Mouse (Mus musculus): ENCODE data around the gene Tcl1b4. TPM values are rescaled to one million over a fixed set of nuclear protein-coding genes. Genes with fewer than 3 reads are reported as not detected.
"Not testable (repeated sequence)": the region's sequence is repeated elsewhere in the genome, so short reads cannot be mapped to it uniquely, and the experiment has no call there.

The Tcl1b4 gene
- polyA plus RNA-seq (2012; fragmentation: generic; extraction: Trizol), result not detected
- long read RNA-seq, experiment 1, result 0 reads
- long read RNA-seq, experiment 2, result 0 reads

DNA sequence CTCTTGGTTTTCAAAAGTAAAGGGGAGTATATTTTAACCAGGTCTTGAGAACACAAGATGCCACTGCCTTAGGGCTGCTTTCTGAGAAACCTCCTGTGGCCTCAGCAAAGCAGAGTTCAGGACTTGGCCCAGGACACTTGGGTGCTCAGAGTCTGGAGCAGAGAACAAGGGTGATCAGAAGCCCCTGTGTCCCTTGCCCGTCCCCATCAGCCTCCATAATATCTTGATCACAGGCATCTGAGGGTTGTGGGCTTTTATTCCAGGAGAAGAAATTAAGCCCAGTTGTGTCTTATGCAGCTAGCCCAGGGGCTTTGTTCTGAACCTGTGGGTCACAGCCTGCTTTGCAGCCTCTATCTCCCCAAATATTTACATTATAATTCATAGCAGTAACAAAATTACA lies at the start of gene Tcl1b4:
Gene Tcl1b4 (plus strand): TSS at position 301 of the 400 bp plus-strand sequence.
- not testable (repeated sequence) for H3K79me2 ChIP-seq (ENCODE audit: control insufficient read depth, insufficient read depth); H3K27me3 ChIP-seq (ENCODE audit: control insufficient read depth, insufficient read depth, insufficient read length); H3ac ChIP-seq (ENCODE audit: control insufficient read depth, insufficient read length, low read depth); H3K4me3 ChIP-seq (ENCODE audit: insufficient read depth, poor library complexity, severe bottlenecking); H3K79me3 ChIP-seq (ENCODE audit: low read depth); H3K36me3 ChIP-seq (ENCODE audit: control insufficient read depth, insufficient read depth)

DNA sequence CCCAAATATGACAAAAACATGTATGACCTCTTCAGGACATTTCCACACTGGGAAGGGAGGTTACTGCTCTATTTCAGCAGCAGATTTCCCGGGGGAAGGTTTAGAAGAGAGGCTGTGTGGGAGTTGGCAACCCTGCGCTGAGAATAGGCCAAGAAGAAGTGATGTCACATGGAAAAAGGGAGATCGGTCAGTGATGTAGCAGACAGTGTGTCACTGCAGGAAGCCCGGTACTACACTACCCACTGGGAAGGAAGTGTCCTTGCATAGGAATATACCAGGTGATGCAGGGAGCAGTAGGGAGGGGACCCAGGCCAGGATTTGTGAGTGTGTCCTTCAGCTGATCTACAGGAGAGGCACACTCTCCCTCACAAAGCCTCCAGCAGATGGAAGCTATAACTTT lies 46.5 kb upstream of the Tcl1b4 start:
- H3K27me3 ChIP-seq (ENCODE audit: control insufficient read depth, insufficient read depth, insufficient read length); H3K4me3 ChIP-seq (ENCODE audit: insufficient read depth, poor library complexity, severe bottlenecking); H3K79me3 ChIP-seq (ENCODE audit: low read depth); H3K36me3 ChIP-seq (ENCODE audit: control insufficient read depth, insufficient read depth); H3ac ChIP-seq (ENCODE audit: control insufficient read depth, insufficient read length, low read depth); H3K79me2 ChIP-seq (ENCODE audit: control insufficient read depth, insufficient read depth): not testable (repeated sequence)

DNA sequence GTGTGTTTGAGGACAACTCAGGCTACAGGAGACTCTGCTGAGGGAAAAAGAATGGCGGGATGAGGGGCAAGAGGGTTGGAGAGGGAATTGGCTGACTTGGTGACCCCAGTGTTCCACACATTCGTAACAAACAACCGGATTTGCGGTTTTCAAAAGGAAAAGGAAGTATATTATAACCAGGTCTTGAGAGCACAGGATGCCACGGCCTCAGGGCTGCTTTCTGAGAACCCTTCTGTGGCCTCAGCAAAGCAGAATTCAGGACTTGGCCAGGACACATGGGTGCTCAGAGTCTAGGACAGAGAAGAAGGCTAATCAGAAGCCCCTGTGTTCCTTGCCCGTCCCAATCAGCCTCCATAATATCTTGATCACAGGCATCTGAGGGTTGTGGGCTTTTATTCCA lies 42.9 kb upstream of the Tcl1b4 start:
- TF ChIP-seq CEBPB (IDR thresholded peaks at IDR 0.05; ENCODE audit: low read depth), result no peak
- TF ChIP-seq MYOD1 (IDR thresholded peaks at IDR 0.05; ENCODE audit: control insufficient read depth, insufficient read length, low read depth), result no peak
- TF ChIP-seq MAX (IDR thresholded peaks at IDR 0.05), result no peak
- H3K4me3 ChIP-seq (ENCODE audit: insufficient read depth, poor library complexity, severe bottlenecking), result no peak overlapping the region
- no peaks in the 10 kb centered on the region for H3K36me3 ChIP-seq (ENCODE audit: control insufficient read depth, insufficient read depth)
- no peak overlapping the region for H3ac ChIP-seq (ENCODE audit: control insufficient read depth, insufficient read length, low read depth)
- no peaks in the 10 kb centered on the region for H3K27me3 ChIP-seq (ENCODE audit: control insufficient read depth, insufficient read depth, insufficient read length)
- no peaks in the 10 kb centered on the region for H3K79me2 ChIP-seq (ENCODE audit: control insufficient read depth, insufficient read depth)
- no peaks in the 10 kb centered on the region for H3K79me3 ChIP-seq (ENCODE audit: low read depth)

DNA sequence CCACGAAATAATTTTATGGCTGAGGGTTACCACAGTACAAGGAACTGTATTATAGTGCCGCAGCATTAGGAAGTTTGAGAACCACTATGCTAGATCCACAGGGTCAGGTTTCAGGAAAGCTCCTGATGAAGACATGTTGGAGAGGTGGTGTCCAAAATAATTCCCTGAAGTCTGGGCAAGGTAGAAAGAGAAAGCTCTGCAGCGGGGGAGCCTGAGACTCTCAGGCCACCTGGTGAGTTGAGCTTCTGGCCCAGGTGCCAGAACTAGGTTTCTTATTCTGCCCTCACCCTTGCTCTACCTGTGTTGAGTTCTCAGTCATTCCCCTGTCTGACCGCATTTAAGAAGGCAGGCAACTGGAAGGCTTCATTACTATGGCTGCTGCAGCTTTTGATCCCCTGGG lies 42.4 kb upstream of the Tcl1b4 start, which contains the start of gene Tcl1b1:
Gene Tcl1b1 (plus strand): TSS at position 301 of the 400 bp plus-strand sequence.
- TF ChIP-seq USF1 (IDR thresholded peaks at IDR 0.05; ENCODE audit: low read depth) (no peak), MYOG (IDR thresholded peaks at IDR 0.05; ENCODE audit: control insufficient read depth, extremely low read depth, insufficient read length) (no peak), CTCF (IDR thresholded peaks at IDR 0.05; ENCODE audit: control insufficient read depth, insufficient read depth, insufficient read length) (no peak), CEBPB (IDR thresholded peaks at IDR 0.05; ENCODE audit: low read depth) (no peak), FOSL1 (IDR thresholded peaks at IDR 0.05; ENCODE audit: insufficient read depth, low read length, poor library complexity, severe bottlenecking) (no peak), MYOD1 (IDR thresholded peaks at IDR 0.05; ENCODE audit: control insufficient read depth, insufficient read length, low read depth) (no peak), MAX (IDR thresholded peaks at IDR 0.05) (no peak)
- Histone ChIP-seq H3ac (ENCODE audit: control insufficient read depth, insufficient read length, low read depth) (no peak within 1 kb of the TSS), H3K79me3 (ENCODE audit: low read depth) (no peaks in the 10 kb centered on the region), H3K36me3 (ENCODE audit: control insufficient read depth, insufficient read depth) (no peaks in the 10 kb centered on the region), H3K27me3 (ENCODE audit: control insufficient read depth, insufficient read depth, insufficient read length) (no peaks in the 10 kb centered on the region), H3K4me3 (ENCODE audit: insufficient read depth, poor library complexity, severe bottlenecking) (no peak within 1 kb of the TSS), H3K79me2 (ENCODE audit: control insufficient read depth, insufficient read depth) (no peaks in the 10 kb centered on the region)

DNA sequence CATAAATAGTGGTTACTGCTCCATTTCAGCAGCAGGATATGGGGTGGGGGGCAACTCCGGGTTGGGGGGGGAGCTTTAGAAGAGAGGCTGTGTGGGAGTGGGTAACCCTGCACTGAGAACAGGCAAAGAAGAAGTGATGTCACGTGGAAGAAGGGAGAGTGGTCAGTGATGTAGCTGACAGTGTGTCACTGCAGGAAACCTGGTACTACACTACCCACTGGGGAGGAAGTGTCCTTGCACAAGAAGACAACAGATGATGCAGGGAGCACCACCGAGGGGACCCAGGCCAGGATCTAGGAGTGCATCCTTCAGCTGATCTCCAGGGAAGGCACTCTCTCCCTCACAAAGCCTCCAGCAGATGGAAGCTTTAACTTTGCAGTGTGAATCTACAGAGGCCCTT lies 35.0 kb upstream of the Tcl1b4 start:
- TF ChIP-seq MYOD1 (IDR thresholded peaks at IDR 0.05; ENCODE audit: control insufficient read depth, insufficient read length, low read depth) (no peak), MYOG (IDR thresholded peaks at IDR 0.05; ENCODE audit: control insufficient read depth, extremely low read depth, insufficient read length) (no peak), USF1 (IDR thresholded peaks at IDR 0.05; ENCODE audit: low read depth) (no peak), MAX (IDR thresholded peaks at IDR 0.05) (no peak), CEBPB (IDR thresholded peaks at IDR 0.05; ENCODE audit: low read depth) (no peak), FOSL1 (IDR thresholded peaks at IDR 0.05; ENCODE audit: insufficient read depth, low read length, poor library complexity, severe bottlenecking) (no peak), CTCF (IDR thresholded peaks at IDR 0.05; ENCODE audit: control insufficient read depth, insufficient read depth, insufficient read length) (no peak)
- Histone ChIP-seq H3K79me2 (ENCODE audit: control insufficient read depth, insufficient read depth) (no peaks in the 10 kb centered on the region), H3ac (ENCODE audit: control insufficient read depth, insufficient read length, low read depth) (no peak overlapping the region), H3K27me3 (ENCODE audit: control insufficient read depth, insufficient read depth, insufficient read length) (no peaks in the 10 kb centered on the region), H3K4me3 (ENCODE audit: insufficient read depth, poor library complexity, severe bottlenecking) (no peak overlapping the region), H3K36me3 (ENCODE audit: control insufficient read depth, insufficient read depth) (no peaks in the 10 kb centered on the region), H3K79me3 (ENCODE audit: low read depth) (no peaks in the 10 kb centered on the region)

DNA sequence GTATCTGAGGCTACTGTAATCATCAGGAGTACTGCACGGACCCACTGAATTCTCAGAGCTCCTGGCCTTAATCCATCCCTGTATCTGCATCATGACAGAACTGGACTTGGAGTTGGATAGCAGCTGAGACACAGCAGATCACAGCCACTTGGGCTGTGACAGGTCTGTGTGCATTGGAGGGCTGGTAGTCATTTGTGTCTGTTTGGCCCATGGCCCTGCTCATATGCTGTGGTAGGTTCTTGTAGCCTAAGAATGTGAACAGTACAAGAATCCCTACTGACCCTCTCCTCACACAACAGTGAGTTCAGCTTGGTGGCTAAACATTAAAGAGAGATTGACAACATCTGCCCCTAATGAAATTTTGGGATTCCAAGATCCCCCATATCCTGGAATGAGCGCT lies 28.4 kb upstream of the Tcl1b4 start:
- Histone ChIP-seq H3K79me3 (ENCODE audit: low read depth) (no peaks in the 10 kb centered on the region), H3ac (ENCODE audit: control insufficient read depth, insufficient read length, low read depth) (no peak overlapping the region), H3K27me3 (ENCODE audit: control insufficient read depth, insufficient read depth, insufficient read length) (no peaks in the 10 kb centered on the region), H3K79me2 (ENCODE audit: control insufficient read depth, insufficient read depth) (no peaks in the 10 kb centered on the region), H3K4me3 (ENCODE audit: insufficient read depth, poor library complexity, severe bottlenecking) (no peak overlapping the region), H3K36me3 (ENCODE audit: control insufficient read depth, insufficient read depth) (no peaks in the 10 kb centered on the region)
- TF ChIP-seq MYOD1 (IDR thresholded peaks at IDR 0.05; ENCODE audit: control insufficient read depth, insufficient read length, low read depth) (no peak), MYOG (IDR thresholded peaks at IDR 0.05; ENCODE audit: control insufficient read depth, extremely low read depth, insufficient read length) (no peak), MAX (IDR thresholded peaks at IDR 0.05) (no peak), FOSL1 (IDR thresholded peaks at IDR 0.05; ENCODE audit: insufficient read depth, low read length, poor library complexity, severe bottlenecking) (no peak), CEBPB (IDR thresholded peaks at IDR 0.05; ENCODE audit: low read depth) (no peak), CTCF (IDR thresholded peaks at IDR 0.05; ENCODE audit: control insufficient read depth, insufficient read depth, insufficient read length) (no peak), USF1 (IDR thresholded peaks at IDR 0.05; ENCODE audit: low read depth) (no peak)

DNA sequence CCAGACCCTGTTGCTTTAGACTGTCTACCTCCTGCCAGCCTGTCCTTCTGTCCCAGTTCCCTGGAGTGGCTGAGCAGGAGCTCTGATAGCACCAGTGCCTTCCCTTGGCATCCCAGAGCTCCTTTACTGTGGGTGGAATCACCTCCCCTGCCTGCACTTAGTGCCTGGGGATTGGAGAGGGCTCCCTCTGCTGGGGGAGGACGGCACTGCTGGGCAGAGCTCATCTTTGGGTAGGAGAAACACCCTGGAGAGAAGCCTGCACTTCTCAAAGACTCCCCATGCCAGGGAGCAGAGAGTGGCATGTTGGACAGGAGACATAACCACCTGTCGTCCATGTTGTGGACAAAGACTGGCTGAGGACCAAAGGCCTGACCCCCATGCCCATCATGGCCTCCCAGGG lies 27.4 kb upstream of the Tcl1b4 start:
- not testable (repeated sequence) for H3K36me3 ChIP-seq (ENCODE audit: control insufficient read depth, insufficient read depth); H3ac ChIP-seq (ENCODE audit: control insufficient read depth, insufficient read length, low read depth); H3K79me3 ChIP-seq (ENCODE audit: low read depth); H3K4me3 ChIP-seq (ENCODE audit: insufficient read depth, poor library complexity, severe bottlenecking); H3K79me2 ChIP-seq (ENCODE audit: control insufficient read depth, insufficient read depth); H3K27me3 ChIP-seq (ENCODE audit: control insufficient read depth, insufficient read depth, insufficient read length)

DNA sequence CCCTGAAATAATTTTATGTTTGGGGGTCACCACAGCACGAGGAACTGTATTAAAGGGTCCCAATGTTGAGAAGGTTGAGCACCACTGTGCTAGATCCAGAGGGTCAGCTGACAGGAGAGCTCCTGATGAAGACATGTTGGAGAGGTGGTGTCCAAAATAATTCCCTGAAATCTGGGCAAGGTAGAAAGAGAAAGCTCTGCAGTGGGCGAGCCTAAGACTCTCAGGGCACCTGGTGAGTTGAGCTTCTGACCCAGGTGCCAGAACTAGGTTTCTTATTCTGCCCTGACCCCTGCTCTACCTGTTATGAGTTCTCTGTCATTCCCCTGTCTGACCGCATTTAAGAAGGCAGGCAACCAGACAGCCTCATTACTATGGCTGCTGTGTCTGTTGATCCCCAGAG lies 25.7 kb upstream of the Tcl1b4 start, which contains the start of gene Tcl1b5:
Gene Tcl1b5 (plus strand): TSS at position 301 of the 400 bp plus-strand sequence.
- not testable (repeated sequence) for H3K36me3 ChIP-seq (ENCODE audit: control insufficient read depth, insufficient read depth); H3K79me2 ChIP-seq (ENCODE audit: control insufficient read depth, insufficient read depth); H3K79me3 ChIP-seq (ENCODE audit: low read depth)

DNA sequence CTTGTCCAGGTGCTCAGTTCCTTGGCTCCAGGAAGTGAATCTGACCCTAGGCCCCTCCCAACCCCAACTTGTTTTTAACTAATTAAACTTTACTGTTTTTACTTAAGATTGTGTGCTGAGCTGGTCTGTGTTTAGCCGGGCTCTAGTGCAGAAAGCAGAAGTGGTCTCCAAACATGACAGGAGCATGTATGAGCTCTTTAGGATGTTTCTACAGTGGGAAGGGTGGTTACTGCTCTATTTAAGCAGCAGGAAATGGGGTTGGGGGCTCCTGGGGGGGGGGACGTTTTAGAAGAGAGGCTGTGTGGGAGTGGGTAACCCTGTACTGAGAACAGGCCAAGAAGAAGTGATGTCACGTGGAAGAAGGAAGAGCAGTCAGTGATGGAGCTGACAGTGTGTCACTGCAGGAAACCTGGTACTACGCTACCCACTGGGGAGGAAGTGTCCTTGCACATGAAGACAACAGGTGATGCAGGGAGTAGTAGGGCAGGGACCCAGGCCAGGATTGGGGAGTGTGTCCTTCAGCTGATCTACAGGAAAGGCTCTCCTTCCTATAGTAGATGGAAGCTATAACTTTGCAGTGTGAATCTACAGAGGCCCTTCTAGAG lies 20.6 kb upstream of the Tcl1b4 start:
- not testable (repeated sequence) for H3ac ChIP-seq (ENCODE audit: control insufficient read depth, insufficient read length, low read depth); H3K79me2 ChIP-seq (ENCODE audit: control insufficient read depth, insufficient read depth); H3K4me3 ChIP-seq (ENCODE audit: insufficient read depth, poor library complexity, severe bottlenecking); H3K27me3 ChIP-seq (ENCODE audit: control insufficient read depth, insufficient read depth, insufficient read length); H3K36me3 ChIP-seq (ENCODE audit: control insufficient read depth, insufficient read depth); H3K79me3 ChIP-seq (ENCODE audit: low read depth)

More for the DNA sequence above, 25.7 kb upstream of the Tcl1b4 start, which contains the start of gene Tcl1b5:
- H3K4me3 ChIP-seq (ENCODE audit: insufficient read depth, poor library complexity, severe bottlenecking); H3K27me3 ChIP-seq (ENCODE audit: control insufficient read depth, insufficient read depth, insufficient read length); H3ac ChIP-seq (ENCODE audit: control insufficient read depth, insufficient read length, low read depth): not testable (repeated sequence)

Data from C2C12 (cell line).